Mouse (Mus musculus): ENCODE data around the gene Fam196b. TPM values are rescaled to one million over a fixed set of nuclear protein-coding genes. Genes with fewer than 3 reads are reported as not detected.

The Fam196b gene
- polyA plus RNA-seq, 1 experiment from 2014 or later, result 0.11 TPM

- no peak overlapping the region for H3K4me3 ChIP-seq (ENCODE audit: low read depth, low read length)
- WGBS (ENCODE audit: insufficient replicate concordance), result 76% methylated on average over 5 of the region's 5 CpGs
Measured at GRCm38 (mm10) chr11:34297698-34298378, 16.8 kb upstream of the Fam196b start.

GRCm38 (mm10) chr11:34299550-34299949 lies 15.1 kb upstream of the Fam196b start:
- Histone ChIP-seq H3K4me1 (ENCODE audit: control insufficient read depth, low read depth, low read length) (no peaks in the 10 kb centered on the region), H3K4me2 (ENCODE audit: low read depth, low read length) (no peak overlapping the region), H3K9ac (ENCODE audit: low read depth, low read length) (no peak overlapping the region), H3K27ac (ENCODE audit: low read length) (no peak overlapping the region), H3K9me3 (replicated peaks; ENCODE audit: control insufficient read depth, low read length) (no peaks in the 10 kb centered on the region), H3K36me3 (ENCODE audit: control insufficient read depth, insufficient read depth) (no peaks in the 10 kb centered on the region), H3K27me3 (ENCODE audit: control insufficient read depth, insufficient read depth, low read depth, low read length) (no peaks in the 10 kb centered on the region), H3K4me3 (ENCODE audit: low read depth, low read length) (no peak overlapping the region)
- no peak for ATAC-seq (ENCODE audit: low read depth)
- 42% methylated on average over 1 of the region's 1 CpGs for WGBS (ENCODE audit: insufficient replicate concordance)

More at GRCm38 (mm10) chr11:34297698-34298378, 16.8 kb upstream of the Fam196b start:
- no peak for ATAC-seq (ENCODE audit: low read depth)
- Histone ChIP-seq H3K4me2 (ENCODE audit: low read depth, low read length) (no peak overlapping the region), H3K27me3 (ENCODE audit: control insufficient read depth, insufficient read depth, low read depth, low read length) (no peaks in the 10 kb centered on the region), H3K27ac (ENCODE audit: low read length) (no peak overlapping the region), H3K4me1 (ENCODE audit: control insufficient read depth, low read depth, low read length) (no peaks in the 10 kb centered on the region), H3K36me3 (ENCODE audit: control insufficient read depth, insufficient read depth) (no peaks in the 10 kb centered on the region), H3K9me3 (replicated peaks; ENCODE audit: control insufficient read depth, low read length) (no peaks in the 10 kb centered on the region), H3K9ac (ENCODE audit: low read depth, low read length) (no peak overlapping the region)

GRCm38 (mm10) chr11:34300064-34300463 lies 14.6 kb upstream of the Fam196b start:
- WGBS (ENCODE audit: insufficient replicate concordance), result 61% methylated on average over 7 of the region's 7 CpGs
- no peak for ATAC-seq (ENCODE audit: low read depth)

GRCm38 (mm10) chr11:34306231-34306630 lies 8.4 kb upstream of the Fam196b start:
- Histone ChIP-seq H3K4me3 (ENCODE audit: low read depth, low read length) (no peak overlapping the region), H3K27me3 (ENCODE audit: control insufficient read depth, insufficient read depth, low read depth, low read length) (no peaks in the 10 kb centered on the region), H3K27ac (ENCODE audit: low read length) (no peak overlapping the region), H3K36me3 (ENCODE audit: control insufficient read depth, insufficient read depth) (no peaks in the 10 kb centered on the region), H3K9me3 (replicated peaks; ENCODE audit: control insufficient read depth, low read length) (no peaks in the 10 kb centered on the region), H3K4me2 (ENCODE audit: low read depth, low read length) (no peak overlapping the region), H3K4me1 (ENCODE audit: control insufficient read depth, low read depth, low read length) (no peaks in the 10 kb centered on the region), H3K9ac (ENCODE audit: low read depth, low read length) (no peak overlapping the region)
- 54% methylated on average over 3 of the region's 3 CpGs for WGBS (ENCODE audit: insufficient replicate concordance)
- no peak for ATAC-seq (ENCODE audit: low read depth)

More at GRCm38 (mm10) chr11:34300064-34300463, 14.6 kb upstream of the Fam196b start:
- Histone ChIP-seq H3K36me3 (ENCODE audit: control insufficient read depth, insufficient read depth) (no peaks in the 10 kb centered on the region), H3K9ac (ENCODE audit: low read depth, low read length) (no peak overlapping the region), H3K27ac (ENCODE audit: low read length) (no peak overlapping the region), H3K4me1 (ENCODE audit: control insufficient read depth, low read depth, low read length) (no peaks in the 10 kb centered on the region), H3K4me3 (ENCODE audit: low read depth, low read length) (no peak overlapping the region), H3K4me2 (ENCODE audit: low read depth, low read length) (no peak overlapping the region), H3K9me3 (replicated peaks; ENCODE audit: control insufficient read depth, low read length) (no peaks in the 10 kb centered on the region), H3K27me3 (ENCODE audit: control insufficient read depth, insufficient read depth, low read depth, low read length) (no peaks in the 10 kb centered on the region)

GRCm38 (mm10) chr11:34308731-34309130 lies 5.9 kb upstream of the Fam196b start:
- no peak overlapping the region for H3K9ac ChIP-seq (ENCODE audit: low read depth, low read length)
- no peak for ATAC-seq (ENCODE audit: low read depth)
- H3K4me2 ChIP-seq (ENCODE audit: low read depth, low read length), result no peak overlapping the region
- H3K36me3 ChIP-seq (ENCODE audit: control insufficient read depth, insufficient read depth), result no peaks in the 10 kb centered on the region
- no peaks in the 10 kb centered on the region for H3K9me3 ChIP-seq (replicated peaks; ENCODE audit: control insufficient read depth, low read length)
- 84% methylated on average over 3 of the region's 3 CpGs for WGBS (ENCODE audit: insufficient replicate concordance)
- no peaks in the 10 kb centered on the region for H3K4me1 ChIP-seq (ENCODE audit: control insufficient read depth, low read depth, low read length)
- H3K4me3 ChIP-seq (ENCODE audit: low read depth, low read length), result no peak overlapping the region
- H3K27me3 ChIP-seq (ENCODE audit: control insufficient read depth, insufficient read depth, low read depth, low read length), result no peaks in the 10 kb centered on the region
- H3K27ac ChIP-seq (ENCODE audit: low read length), result no peak overlapping the region

GRCm38 (mm10) chr11:34309360-34309759 lies 5.3 kb upstream of the Fam196b start:
- Histone ChIP-seq H3K4me2 (ENCODE audit: low read depth, low read length) (no peak overlapping the region), H3K4me1 (ENCODE audit: control insufficient read depth, low read depth, low read length) (no peaks in the 10 kb centered on the region), H3K27me3 (ENCODE audit: control insufficient read depth, insufficient read depth, low read depth, low read length) (no peaks in the 10 kb centered on the region), H3K27ac (ENCODE audit: low read length) (no peak overlapping the region), H3K9me3 (replicated peaks; ENCODE audit: control insufficient read depth, low read length) (no peaks in the 10 kb centered on the region), H3K36me3 (ENCODE audit: control insufficient read depth, insufficient read depth) (no peaks in the 10 kb centered on the region), H3K9ac (ENCODE audit: low read depth, low read length) (no peak overlapping the region), H3K4me3 (ENCODE audit: low read depth, low read length) (no peak overlapping the region)
- WGBS (ENCODE audit: insufficient replicate concordance), result 55% methylated on average over 2 of the region's 2 CpGs
- ATAC-seq (ENCODE audit: low read depth), result no peak

- Histone ChIP-seq H3K4me2 (ENCODE audit: low read depth, low read length) (no peak overlapping the region), H3K9me3 (replicated peaks; ENCODE audit: control insufficient read depth, low read length) (no peaks in the 10 kb centered on the region), H3K4me3 (ENCODE audit: low read depth, low read length) (no peak overlapping the region), H3K4me1 (ENCODE audit: control insufficient read depth, low read depth, low read length) (no peaks in the 10 kb centered on the region), H3K27ac (ENCODE audit: low read length) (no peak overlapping the region), H3K27me3 (ENCODE audit: control insufficient read depth, insufficient read depth, low read depth, low read length) (no peaks in the 10 kb centered on the region), H3K9ac (ENCODE audit: low read depth, low read length) (no peak overlapping the region), H3K36me3 (ENCODE audit: control insufficient read depth, insufficient read depth) (no peaks in the 10 kb centered on the region)
- no peak for ATAC-seq (ENCODE audit: low read depth)
- 47% methylated on average over 5 of the region's 5 CpGs for WGBS (ENCODE audit: insufficient replicate concordance)
Measured at GRCm38 (mm10) chr11:34311717-34312116, 2.9 kb upstream of the Fam196b start.

GRCm38 (mm10) chr11:34312208-34312607 lies 2.4 kb upstream of the Fam196b start:
- H3K9me3 ChIP-seq (replicated peaks; ENCODE audit: control insufficient read depth, low read length), result no peaks in the 10 kb centered on the region
- H3K36me3 ChIP-seq (ENCODE audit: control insufficient read depth, insufficient read depth), result no peaks in the 10 kb centered on the region
- WGBS (ENCODE audit: insufficient replicate concordance), result 34% methylated on average over 7 of the region's 7 CpGs
- no peak overlapping the region for H3K27ac ChIP-seq (ENCODE audit: low read length)
- no peak overlapping the region for H3K9ac ChIP-seq (ENCODE audit: low read depth, low read length)
- no peaks in the 10 kb centered on the region for H3K27me3 ChIP-seq (ENCODE audit: control insufficient read depth, insufficient read depth, low read depth, low read length)
- no peak for ATAC-seq (ENCODE audit: low read depth)
- no peaks in the 10 kb centered on the region for H3K4me1 ChIP-seq (ENCODE audit: control insufficient read depth, low read depth, low read length)
- no peak overlapping the region for H3K4me2 ChIP-seq (ENCODE audit: low read depth, low read length)
- H3K4me3 ChIP-seq (ENCODE audit: low read depth, low read length), result no peak overlapping the region

- Histone ChIP-seq H3K4me3 (ENCODE audit: low read depth, low read length) (no peak overlapping the region), H3K36me3 (ENCODE audit: control insufficient read depth, insufficient read depth) (no peaks in the 10 kb centered on the region), H3K9ac (ENCODE audit: low read depth, low read length) (no peak overlapping the region), H3K4me1 (ENCODE audit: control insufficient read depth, low read depth, low read length) (no peaks in the 10 kb centered on the region), H3K27ac (ENCODE audit: low read length) (no peak overlapping the region), H3K9me3 (replicated peaks; ENCODE audit: control insufficient read depth, low read length) (no peaks in the 10 kb centered on the region), H3K4me2 (ENCODE audit: low read depth, low read length) (no peak overlapping the region), H3K27me3 (ENCODE audit: control insufficient read depth, insufficient read depth, low read depth, low read length) (no peaks in the 10 kb centered on the region)
- no peak for ATAC-seq (ENCODE audit: low read depth)
- WGBS (ENCODE audit: insufficient replicate concordance), result 55% methylated on average over 5 of the region's 5 CpGs
Measured at GRCm38 (mm10) chr11:34315383-34315782, 761 bp downstream of the Fam196b start.

Data from liver, embryonic 16.5 days (tissue).